Mouse (Mus musculus) cortical plate, adult 2 months (tissue): Measurements from ENCODE around the gene Vwa8.

Experiments
- CTCF ChIP-seq: fragments of 200-500 bp; IDR thresholded peaks from 2 replicates; pipeline ENCODE4 v1.5.1; 2011; ENCODE audit warnings: mild to moderate bottlenecking, control low read depth, low read length; ENCODE audit not compliant: insufficient read depth; ENCODE audit errors: extremely low read depth
- POLR2A ChIP-seq: fragments of 200-500 bp; IDR thresholded peaks from 2 replicates; pipeline ENCODE4 v1.6.1; 2011; ENCODE audit warnings: mild to moderate bottlenecking, low read length, control low read depth; ENCODE audit not compliant: insufficient read depth; ENCODE audit errors: extremely low read depth

- TF ChIP-seq POLR2A, result no peak
- no peak for TF ChIP-seq CTCF
Observed at GRCm38 (mm10) chr14:79226056-79226455, 377.2 kb downstream of the Vwa8 start.
